Mouse (Mus musculus) embryonic fibroblast, embryonic 13.5 days (primary cell): ENCODE results near the gene Prickle2. TPM values are rescaled to one million over a fixed set of nuclear protein-coding genes. Genes with fewer than 3 reads are reported as not detected.

Experiments
- H3K27ac ChIP-seq: 2 replicates; pipeline ENCODE4 v1.5.1; 2012; ENCODE audit warnings: low read length, control low read depth, inconsistent platforms; ENCODE audit not compliant: insufficient read depth
- H3K4me1 ChIP-seq: 2 replicates; pipeline ENCODE4 v1.6.1; 2011; ENCODE audit warnings: low read length; ENCODE audit not compliant: control insufficient read depth, insufficient read depth
- H3K4me3 ChIP-seq: 2 replicates; pipeline ENCODE4 v1.5.1; 2011; ENCODE audit warnings: mild to moderate bottlenecking, control low read depth, low read length; ENCODE audit not compliant: insufficient read depth
- CTCF ChIP-seq: IDR thresholded peaks from 2 replicates; pipeline ENCODE4 v1.5.1; 2011; ENCODE audit warnings: mild to moderate bottlenecking, control low read depth, low read length, moderate library complexity, borderline replicate concordance; ENCODE audit not compliant: insufficient read depth
- POLR2A ChIP-seq: IDR thresholded peaks from 2 replicates; pipeline ENCODE4 v1.6.1; 2011; ENCODE audit warnings: low read depth, mild to moderate bottlenecking, control low read depth, low read length, moderate library complexity
- polyA plus RNA-seq: library from polyadenylated mRNA; stranded (reverse); fragments of >200 nt; gene quantifications from 2 replicates; pipeline ENCODE4 v1.2.4, GENCODE M21; 2011; ENCODE audit warnings: low read depth; ENCODE audit not compliant: missing spikeins, insufficient read length

Prickle2 gene
- polyA plus RNA-seq, 1 experiment, result 10.4 TPM

DNA sequence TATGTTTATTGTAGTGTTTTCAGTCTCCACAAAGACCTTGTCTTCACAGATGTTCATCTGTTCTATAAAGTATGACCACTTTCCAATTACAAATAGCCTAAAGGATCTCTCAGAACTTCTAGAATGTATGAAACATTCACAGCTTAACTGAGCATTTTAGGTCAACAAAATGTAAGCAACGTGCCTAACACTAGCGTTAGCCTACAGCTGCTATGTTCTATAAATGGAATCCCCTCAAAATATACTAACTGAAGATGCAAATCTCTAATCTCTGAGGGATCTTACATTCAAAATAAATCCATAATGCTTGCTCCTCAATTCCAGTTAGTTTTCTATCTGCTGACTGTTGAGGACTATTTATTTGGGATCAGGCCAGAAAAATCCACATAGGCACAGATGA, 65.1 kb downstream of the Prickle2 start:
- Histone ChIP-seq H3K4me3 (no peak overlapping the region), H3K27ac (no peak overlapping the region), H3K4me1 (no peaks in the 10 kb centered on the region)
- TF ChIP-seq POLR2A, result no peak
- TF ChIP-seq CTCF, result no peak

DNA sequence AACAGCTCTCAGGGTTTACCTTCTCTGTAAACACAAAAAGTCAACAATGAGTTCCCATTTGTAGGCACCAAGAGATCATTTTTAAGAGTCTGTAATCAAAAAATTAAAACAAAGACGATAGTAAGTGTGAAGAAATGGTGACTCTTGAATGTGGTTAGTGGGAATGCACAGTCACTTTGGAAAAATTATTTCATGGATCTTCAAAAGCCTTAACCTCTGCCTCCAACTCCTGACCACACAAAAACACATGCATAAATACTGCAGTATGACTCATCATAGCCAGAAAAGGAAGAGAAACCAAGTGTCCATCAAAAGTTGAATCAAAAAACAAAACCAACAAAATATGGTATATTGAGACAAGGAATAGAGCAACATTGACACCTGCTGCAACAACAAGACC, 69.5 kb downstream of the Prickle2 start:
- Histone ChIP-seq H3K4me1 (peaks cover 3% of the 10 kb centered on the region), H3K4me3 (no peak overlapping the region)
- TF ChIP-seq POLR2A, result no peak
- TF ChIP-seq CTCF, result no peak

DNA sequence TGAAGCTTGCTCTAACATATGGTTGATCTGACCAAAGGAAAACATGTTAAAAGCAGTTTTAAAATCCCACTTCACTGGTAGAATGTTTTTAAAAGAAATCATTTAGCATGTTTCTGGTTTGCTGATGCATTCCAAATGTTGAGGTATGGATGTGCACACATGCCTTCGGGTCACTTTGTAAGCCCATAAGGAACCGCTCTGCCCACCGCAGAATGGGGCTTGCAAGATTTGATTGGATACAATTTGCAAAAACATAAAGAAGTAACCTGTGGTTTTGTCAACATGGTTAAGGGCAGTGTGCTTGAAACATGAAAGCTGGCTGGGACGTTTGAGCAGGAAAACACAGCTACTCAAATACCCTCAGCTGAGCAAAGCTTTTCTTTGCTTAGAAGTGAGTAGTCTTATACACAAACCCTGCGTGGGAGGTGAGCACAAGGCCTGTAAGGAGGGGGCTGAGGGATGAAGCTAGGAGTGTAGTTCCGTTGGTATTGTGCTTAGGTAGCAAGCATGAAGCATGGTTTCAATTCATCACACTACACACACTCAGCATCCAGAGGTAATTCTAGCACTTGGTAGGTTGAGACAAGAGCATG, 71.0 kb downstream of the Prickle2 start:
- Histone ChIP-seq H3K27ac (no peak overlapping the region), H3K4me1 (peaks cover 3% of the 10 kb centered on the region), H3K4me3 (no peak overlapping the region)
- no peak for TF ChIP-seq CTCF

More for the DNA sequence above, 69.5 kb downstream of the Prickle2 start:
- H3K27ac ChIP-seq, result no peak overlapping the region

DNA sequence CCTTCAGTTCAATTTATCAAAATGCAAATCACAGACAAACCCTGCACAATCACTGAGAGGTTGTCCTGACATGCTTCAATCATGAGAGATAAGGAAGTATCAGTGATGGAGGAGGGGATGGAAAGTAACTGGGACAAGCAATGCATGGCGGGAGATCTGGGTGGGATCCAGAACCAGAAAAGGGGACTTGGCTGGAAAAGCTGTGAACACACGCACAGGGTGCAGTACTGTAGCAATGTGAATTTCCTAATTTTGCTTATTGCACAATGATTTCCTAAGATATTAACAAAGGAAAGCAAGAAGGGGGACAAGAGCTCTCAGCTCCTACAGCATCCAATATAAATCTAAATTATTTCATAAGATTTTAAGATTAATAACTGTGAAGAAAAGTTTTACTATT, 75.0 kb downstream of the Prickle2 start:
- Histone ChIP-seq H3K4me1 (peaks cover 3% of the 10 kb centered on the region), H3K27ac (no peak overlapping the region), H3K4me3 (no peak overlapping the region)
- TF ChIP-seq CTCF (no peak), POLR2A (no peak)

DNA sequence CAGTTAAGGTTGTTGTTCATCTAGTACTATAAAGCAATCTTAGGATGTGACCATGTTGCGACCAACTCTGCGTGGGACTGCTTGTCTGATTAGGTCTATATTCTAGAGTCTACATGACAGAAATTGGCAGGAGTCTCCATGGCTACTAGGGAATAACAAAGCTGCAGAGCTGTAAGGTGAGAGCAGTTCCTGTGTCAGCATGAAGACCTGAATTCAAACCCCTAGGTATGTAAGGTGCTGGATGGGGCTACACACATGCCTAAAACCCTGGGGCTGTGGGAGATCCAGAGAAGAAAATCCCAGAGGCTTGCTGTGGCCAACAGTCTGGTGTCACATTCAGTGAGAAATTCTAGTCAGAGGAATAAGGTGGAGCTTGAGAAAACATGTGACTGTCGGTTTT, 78.2 kb downstream of the Prickle2 start:
- Histone ChIP-seq H3K4me1 (no peaks in the 10 kb centered on the region), H3K27ac (no peak overlapping the region), H3K4me3 (no peak overlapping the region)
- TF ChIP-seq CTCF (no peak), POLR2A (no peak)

DNA sequence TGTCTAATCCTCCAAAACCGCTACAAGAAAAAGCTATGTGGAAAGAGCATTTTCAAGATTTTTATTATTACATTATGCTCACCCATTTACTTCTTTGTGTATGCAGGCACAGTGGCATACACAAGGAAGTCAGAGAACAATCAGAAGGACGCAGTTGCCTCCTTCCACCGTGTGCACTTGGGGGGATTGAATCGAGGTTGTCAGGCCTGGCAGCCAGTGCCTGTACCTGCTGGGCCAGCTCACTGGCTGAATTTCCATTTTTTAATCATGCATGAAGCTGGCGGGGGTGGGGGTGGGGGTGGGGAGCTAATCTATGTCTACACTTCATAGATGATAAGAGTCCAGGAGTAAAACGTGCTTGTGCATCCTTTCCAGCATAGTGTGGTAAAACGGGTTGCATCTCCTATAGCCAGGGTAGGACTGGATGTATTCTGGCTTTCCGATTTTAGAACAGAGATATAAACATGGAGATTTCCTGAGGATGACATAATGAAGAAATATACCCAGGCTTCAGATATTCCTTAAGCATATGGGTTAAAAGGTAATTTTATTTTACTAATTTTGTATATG, 78.8 kb downstream of the Prickle2 start:
- H3K4me1 ChIP-seq, result no peaks in the 10 kb centered on the region
- TF ChIP-seq CTCF (no peak), POLR2A (no peak)
- H3K4me3 ChIP-seq, result no peak overlapping the region
- H3K27ac ChIP-seq, result no peak overlapping the region

DNA sequence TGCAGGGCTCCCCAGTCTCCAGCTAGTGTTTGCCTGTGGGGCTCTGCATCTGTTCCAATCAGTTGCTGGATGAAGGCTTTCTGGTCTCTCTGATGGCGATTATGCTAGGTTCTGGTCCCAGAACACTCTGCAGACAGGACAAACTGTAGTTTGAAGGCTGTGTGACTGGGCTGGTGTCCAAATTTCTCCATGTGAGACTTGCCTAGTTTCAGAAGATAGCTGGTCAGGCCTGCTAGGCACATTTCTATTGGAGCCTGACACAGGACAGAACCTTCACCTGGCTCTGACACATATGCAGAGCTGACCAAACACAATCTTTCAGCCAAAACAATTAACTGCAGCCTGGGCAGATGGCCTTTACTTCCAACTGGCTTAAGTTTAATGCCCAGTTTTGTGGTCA, 80.0 kb downstream of the Prickle2 start:
- Histone ChIP-seq H3K4me3 (no peak overlapping the region), H3K4me1 (no peaks in the 10 kb centered on the region), H3K27ac (no peak overlapping the region)
- no peak for TF ChIP-seq POLR2A
- no peak for TF ChIP-seq CTCF

DNA sequence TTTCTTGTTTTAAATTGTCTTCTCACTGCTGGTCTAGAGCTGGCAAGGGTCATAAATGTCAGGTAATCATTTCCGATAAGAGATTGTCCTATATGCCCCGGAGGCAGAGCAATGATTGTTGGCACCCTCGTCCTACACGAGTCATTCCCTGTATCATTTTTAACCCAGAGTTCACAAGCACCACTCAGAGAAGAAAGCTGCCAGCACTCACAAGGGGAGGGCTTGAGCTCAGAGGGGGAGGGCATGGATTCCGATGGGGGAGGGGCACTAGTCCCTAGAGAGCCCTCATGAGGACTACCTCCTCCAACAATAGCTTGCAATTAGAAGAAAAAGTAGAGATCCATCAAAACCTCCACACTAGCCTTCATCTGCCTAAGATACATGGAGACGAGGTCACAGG, 81.6 kb downstream of the Prickle2 start:
- H3K27ac ChIP-seq, result no peak overlapping the region
- TF ChIP-seq POLR2A (no peak), CTCF (no peak)

DNA sequence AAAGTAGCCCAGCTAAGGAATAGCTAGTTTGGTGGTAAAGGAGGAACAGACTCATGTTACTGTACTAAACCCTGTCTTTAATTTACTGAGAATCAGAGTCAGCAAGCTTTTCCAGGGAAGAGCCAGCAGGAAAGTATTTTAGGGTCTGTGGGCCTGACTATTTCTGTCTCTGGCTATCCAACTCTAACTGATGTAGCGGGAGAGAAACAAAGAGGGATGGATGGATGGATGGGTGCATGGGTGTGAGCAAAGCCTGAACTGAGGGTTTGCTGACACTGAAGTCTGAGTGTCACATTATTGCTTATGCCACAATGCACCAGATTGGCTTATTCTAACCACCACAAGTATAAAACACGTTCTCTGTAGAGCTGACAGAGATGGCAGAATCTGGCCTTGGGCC, 88.8 kb downstream of the Prickle2 start:
- TF ChIP-seq CTCF (no peak), POLR2A (no peak)
- Histone ChIP-seq H3K27ac (no peak overlapping the region), H3K4me3 (no peak overlapping the region), H3K4me1 (no peaks in the 10 kb centered on the region)

More for the DNA sequence above, 81.6 kb downstream of the Prickle2 start:
- Histone ChIP-seq H3K4me1 (no peaks in the 10 kb centered on the region), H3K4me3 (no peak overlapping the region)

DNA sequence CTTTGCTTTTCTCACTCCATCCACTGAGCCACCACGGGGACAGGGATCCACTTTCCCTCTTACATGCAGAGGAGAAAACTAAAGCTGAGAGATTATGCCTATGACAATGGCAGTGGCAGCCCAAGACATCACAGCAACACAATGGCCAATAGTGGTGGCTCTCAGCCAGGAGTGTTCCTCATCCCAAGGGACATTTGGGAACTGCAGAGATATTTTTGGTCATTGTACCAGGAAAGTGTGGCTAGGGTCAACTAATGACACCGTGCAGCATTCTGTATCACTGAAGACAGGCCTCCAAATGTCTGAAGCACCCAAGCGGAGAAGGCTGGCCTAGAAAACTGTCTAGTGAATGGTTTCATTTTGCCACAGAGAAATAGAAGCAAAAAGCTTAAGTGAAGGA, 91.2 kb downstream of the Prickle2 start:
- TF ChIP-seq POLR2A, result no peak
- TF ChIP-seq CTCF, result no peak
- Histone ChIP-seq H3K4me1 (no peaks in the 10 kb centered on the region), H3K27ac (no peak overlapping the region), H3K4me3 (no peak overlapping the region)
